Mouse (Mus musculus) liver, embryonic 16.5 days (tissue): ENCODE data around the gene Gp1bb. TPM values are rescaled to one million over a fixed set of nuclear protein-coding genes. Genes with fewer than 3 reads are reported as not detected.

Source experiments
- ATAC-seq: fragments of 200-750 bp; cut with Nextera tagmentation; 2 replicates; pipeline ENCODE4 v1.8.0; 2017; ENCODE audit warnings: low read depth, mild to moderate bottlenecking, moderate number of reproducible peaks, moderate library complexity
- H3K27ac ChIP-seq: fragments of 300-500 bp; sonication (generic); 2 replicates; pipeline ENCODE4 v1.5.1; 2014; ENCODE audit warnings: mild to moderate bottlenecking, low read length
- H3K27me3 ChIP-seq: fragments of 300-500 bp; sonication (generic); 2 replicates; pipeline ENCODE4 v1.6.1; 2014; ENCODE audit warnings: low read depth, low read length, mixed read lengths; ENCODE audit not compliant: control insufficient read depth, insufficient read depth
- H3K36me3 ChIP-seq: fragments of 300-500 bp; sonication (generic); 2 replicates; pipeline ENCODE4 v1.6.1; 2014; ENCODE audit warnings: mild to moderate bottlenecking; ENCODE audit not compliant: control insufficient read depth, insufficient read depth
- H3K4me1 ChIP-seq: fragments of 300-500 bp; sonication (generic); 2 replicates; pipeline ENCODE4 v1.6.1; 2014; ENCODE audit warnings: low read depth, low read length, mixed read lengths; ENCODE audit not compliant: control insufficient read depth
- H3K4me2 ChIP-seq: fragments of 300-500 bp; sonication (generic); 2 replicates; pipeline ENCODE4 v1.6.1; 2014; ENCODE audit warnings: low read depth, low read length, mixed read lengths
- H3K4me3 ChIP-seq: fragments of 300-500 bp; sonication (generic); 2 replicates; pipeline ENCODE4 v1.5.1; 2014; ENCODE audit warnings: low read depth, mild to moderate bottlenecking, low read length
- H3K9ac ChIP-seq: fragments of 300-500 bp; sonication (generic); 2 replicates; pipeline ENCODE4 v1.6.1; 2014; ENCODE audit warnings: low read depth, low read length
- H3K9me3 ChIP-seq: fragments of 300-500 bp; sonication (generic); replicated peaks from 2 replicates; pipeline ENCODE4 v1.6.1; 2016; ENCODE audit warnings: low read length; ENCODE audit not compliant: control insufficient read depth
- WGBS: fragments of 180-500 bp; shearing (Covaris S2); extraction: QIAGEN DNeasy Blood & Tissue Kit; methylation state at CpG from one replicate; pipeline ENCODE4 v1.1.7; 2014; ENCODE audit not compliant: insufficient replicate concordance; 5-methylcytosine and 5-hydroxymethylcytosine counted together
- polyA plus RNA-seq: library from polyadenylated mRNA; unstranded; fragments of >200 nt; fragmentation: Nextera tagmentation; extraction: Ambion mirVana; gene quantifications from 2 replicates; pipeline ENCODE4 v1.2.1, GENCODE M21; 2015

The Gp1bb gene
- polyA plus RNA-seq, 1 experiment from 2014 or later: 18.2 TPM

DNA sequence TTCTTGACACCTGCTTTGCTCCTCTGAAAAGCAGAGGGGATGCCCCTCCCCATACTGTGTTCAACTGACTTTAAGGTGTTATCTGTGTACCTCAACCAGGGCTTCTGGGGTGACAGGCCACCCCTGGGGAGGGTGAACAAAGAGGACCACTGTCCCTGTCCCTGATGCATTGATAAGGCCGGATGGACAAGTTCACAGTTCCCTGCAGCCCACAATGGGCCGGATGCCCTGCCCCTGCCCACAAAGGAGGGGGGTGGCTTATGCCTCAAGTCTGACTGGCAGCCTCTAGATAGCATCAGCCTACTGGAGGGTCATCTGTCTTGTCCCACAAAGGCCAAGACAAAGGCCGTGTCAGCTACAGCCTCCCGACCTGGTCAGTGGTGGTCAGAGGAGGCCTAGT is 3.1 kb downstream of the Gp1bb start:
- ATAC-seq: no peak
- no peak overlapping the region for H3K4me3 ChIP-seq
- no peak overlapping the region for H3K9ac ChIP-seq
- H3K36me3 ChIP-seq: no peaks in the 10 kb centered on the region
- H3K27me3 ChIP-seq: peaks cover 73% of the 10 kb centered on the region
- WGBS: 33% methylated on average over 4 of the region's 4 CpGs
- no peak overlapping the region for H3K4me2 ChIP-seq
- no peak overlapping the region for H3K27ac ChIP-seq
- H3K9me3 ChIP-seq: no peaks in the 10 kb centered on the region
- peaks cover 8% of the 10 kb centered on the region for H3K4me1 ChIP-seq

DNA sequence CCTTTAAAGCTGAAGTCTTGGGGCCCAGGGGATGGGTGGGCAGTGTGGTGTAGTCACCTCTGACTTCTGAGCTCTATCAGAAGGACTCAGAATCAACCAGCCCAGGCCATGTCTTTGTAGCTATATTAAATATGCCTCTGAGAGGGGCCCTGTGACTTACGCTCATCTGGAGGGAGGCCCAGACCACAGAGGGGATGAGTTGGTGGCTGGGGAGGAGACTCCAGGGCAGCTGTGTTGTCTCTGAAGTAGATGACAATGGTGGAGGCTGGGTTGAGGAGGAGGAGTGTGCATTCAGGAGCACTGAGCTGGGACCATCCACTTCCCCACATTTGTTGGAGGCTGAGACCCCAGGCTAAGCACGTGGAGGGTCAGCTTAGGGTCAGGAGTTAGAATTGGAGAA is 3.9 kb downstream of the Gp1bb start:
- H3K9me3 ChIP-seq: no peaks in the 10 kb centered on the region
- no peak overlapping the region for H3K27ac ChIP-seq
- WGBS: 65% methylated on average over 2 of the region's 2 CpGs
- no peak overlapping the region for H3K4me2 ChIP-seq
- H3K4me3 ChIP-seq: no peak overlapping the region
- H3K9ac ChIP-seq: no peak overlapping the region
- ATAC-seq: no peak
- no peaks in the 10 kb centered on the region for H3K36me3 ChIP-seq
- H3K4me1 ChIP-seq: peaks cover 8% of the 10 kb centered on the region
- peaks cover 65% of the 10 kb centered on the region for H3K27me3 ChIP-seq

DNA sequence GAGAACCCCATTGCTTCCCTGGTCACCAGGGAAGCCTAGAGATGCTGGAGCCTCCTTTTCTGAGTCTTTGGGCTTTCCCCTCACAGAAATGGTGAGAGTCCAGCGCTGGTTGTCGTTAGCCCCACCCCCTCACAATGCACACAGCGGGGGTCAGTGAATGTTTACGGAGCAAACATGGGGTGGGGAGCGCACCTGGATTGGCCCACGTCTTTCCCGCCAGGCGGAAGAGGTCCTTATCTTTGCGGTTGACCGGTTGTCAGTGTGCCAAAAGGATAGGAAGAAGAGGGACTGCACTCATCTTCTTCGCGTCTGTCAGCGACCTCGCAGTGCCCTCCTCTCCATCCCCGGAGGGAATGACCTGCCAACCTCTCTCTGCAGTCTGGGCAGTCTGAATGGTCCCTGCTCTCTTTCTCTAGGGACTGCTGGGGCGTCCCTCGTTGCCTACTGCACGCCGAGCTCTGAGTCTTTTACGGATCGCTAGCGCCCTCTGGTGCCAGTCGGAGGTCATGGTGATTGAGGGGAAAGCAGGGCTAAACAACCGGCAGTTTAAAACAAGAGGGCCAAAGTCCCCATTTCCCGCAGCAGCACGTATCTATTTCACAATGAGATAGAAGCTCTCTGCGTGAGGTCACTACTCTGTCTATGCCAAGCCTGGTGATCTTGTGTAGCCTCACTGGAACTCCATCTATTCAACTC is 4.7 kb downstream of the Gp1bb start:
- no peaks in the 10 kb centered on the region for H3K36me3 ChIP-seq
- WGBS: 1% methylated on average over 27 of the region's 27 CpGs
- ATAC-seq: peak; percentile 74
- H3K4me2 ChIP-seq: peak overlapping the region; percentile 39
- H3K9ac ChIP-seq: no peak overlapping the region
- peaks cover 8% of the 10 kb centered on the region for H3K4me1 ChIP-seq
- no peaks in the 10 kb centered on the region for H3K9me3 ChIP-seq
- no peak overlapping the region for H3K27ac ChIP-seq
- H3K27me3 ChIP-seq: peaks cover 57% of the 10 kb centered on the region
- H3K4me3 ChIP-seq: peak overlapping the region; percentile 19; the same call in 1 of the 2 replicates

DNA sequence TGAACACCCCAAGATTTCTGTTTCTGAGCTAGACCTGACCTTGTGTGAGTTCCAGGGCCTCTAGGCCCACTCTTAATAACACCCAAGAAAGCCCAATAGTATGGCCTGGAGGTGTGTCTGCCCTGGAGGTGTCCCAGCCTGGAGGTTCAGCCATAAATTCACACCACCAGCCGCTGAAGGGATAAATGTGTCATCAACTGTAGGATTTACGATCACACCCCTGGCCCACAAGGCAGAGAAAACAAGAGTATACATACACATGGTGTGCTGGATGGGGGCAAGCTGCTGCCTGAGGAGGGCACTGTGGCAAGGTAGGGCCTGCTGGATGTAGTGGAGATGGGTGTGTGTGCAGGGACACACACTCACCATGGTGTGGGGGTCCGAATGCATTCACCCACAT is 8.9 kb downstream of the Gp1bb start:
- no peaks in the 10 kb centered on the region for H3K36me3 ChIP-seq
- 61% methylated on average over 3 of the region's 3 CpGs for WGBS
- ATAC-seq: no peak
- H3K4me2 ChIP-seq: no peak overlapping the region
- peaks cover 21% of the 10 kb centered on the region for H3K27me3 ChIP-seq
- no peak overlapping the region for H3K9ac ChIP-seq
- no peaks in the 10 kb centered on the region for H3K9me3 ChIP-seq
- H3K27ac ChIP-seq: no peak overlapping the region
- no peak overlapping the region for H3K4me3 ChIP-seq
- no peaks in the 10 kb centered on the region; the same call in none of the 2 replicates for H3K4me1 ChIP-seq

DNA sequence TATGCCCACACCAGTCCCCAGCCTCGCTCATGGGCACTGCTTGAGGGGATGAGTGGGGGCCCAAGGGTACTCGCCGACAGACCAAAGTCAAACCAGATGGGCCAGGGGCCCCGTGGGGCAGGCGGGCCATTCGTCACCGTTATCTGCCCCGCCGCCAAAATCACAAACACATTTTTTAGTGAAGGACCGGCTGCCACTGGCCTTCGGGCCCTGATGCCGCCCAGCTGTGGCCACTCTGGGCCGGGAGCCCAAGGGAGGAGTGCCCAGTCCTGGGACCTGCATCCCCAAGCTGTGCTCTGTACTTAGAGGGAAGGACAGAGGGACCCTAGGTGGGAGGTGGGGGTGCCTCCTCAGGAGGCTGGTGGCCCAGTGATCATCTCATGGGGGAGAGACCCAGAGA is 10.5 kb downstream of the Gp1bb start:
- no peaks in the 10 kb centered on the region for H3K9me3 ChIP-seq
- no peak overlapping the region for H3K4me2 ChIP-seq
- 68% methylated on average over 13 of the region's 13 CpGs for WGBS
- H3K36me3 ChIP-seq: no peaks in the 10 kb centered on the region
- no peak overlapping the region for H3K9ac ChIP-seq
- H3K4me3 ChIP-seq: no peak overlapping the region
- ATAC-seq: no peak
- H3K27ac ChIP-seq: no peak overlapping the region
- peaks cover 20% of the 10 kb centered on the region for H3K27me3 ChIP-seq
- no peaks in the 10 kb centered on the region for H3K4me1 ChIP-seq

DNA sequence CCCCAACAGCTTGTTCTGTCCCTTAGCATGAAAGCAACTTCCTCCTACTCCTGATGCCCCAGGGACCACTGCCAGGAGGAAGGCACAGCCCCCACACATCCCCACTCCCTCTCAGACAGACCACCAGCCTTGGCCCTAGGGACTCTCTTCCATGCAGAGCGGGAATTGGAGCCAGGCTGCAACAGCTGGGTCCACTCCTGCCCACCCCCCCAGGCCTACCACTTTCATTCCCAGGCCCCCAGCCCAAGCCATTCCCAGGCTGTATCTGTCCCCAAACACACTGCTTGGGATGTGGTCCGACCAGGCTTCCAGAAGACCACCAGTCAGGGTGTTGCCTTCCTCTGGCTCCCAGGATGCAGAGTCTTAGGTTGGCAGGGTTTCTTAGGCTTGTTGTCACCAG is 13.1 kb downstream of the Gp1bb start:
- no peaks in the 10 kb centered on the region for H3K36me3 ChIP-seq
- H3K9ac ChIP-seq: no peak overlapping the region
- H3K27me3 ChIP-seq: peaks cover 7% of the 10 kb centered on the region; the same call in 1 of the 2 replicates
- no peaks in the 10 kb centered on the region for H3K9me3 ChIP-seq
- no peak overlapping the region for H3K27ac ChIP-seq
- H3K4me2 ChIP-seq: no peak overlapping the region
- WGBS: 45% methylated on average over 2 of the region's 2 CpGs
- H3K4me3 ChIP-seq: no peak overlapping the region
- ATAC-seq: no peak
- H3K4me1 ChIP-seq: no peaks in the 10 kb centered on the region

DNA sequence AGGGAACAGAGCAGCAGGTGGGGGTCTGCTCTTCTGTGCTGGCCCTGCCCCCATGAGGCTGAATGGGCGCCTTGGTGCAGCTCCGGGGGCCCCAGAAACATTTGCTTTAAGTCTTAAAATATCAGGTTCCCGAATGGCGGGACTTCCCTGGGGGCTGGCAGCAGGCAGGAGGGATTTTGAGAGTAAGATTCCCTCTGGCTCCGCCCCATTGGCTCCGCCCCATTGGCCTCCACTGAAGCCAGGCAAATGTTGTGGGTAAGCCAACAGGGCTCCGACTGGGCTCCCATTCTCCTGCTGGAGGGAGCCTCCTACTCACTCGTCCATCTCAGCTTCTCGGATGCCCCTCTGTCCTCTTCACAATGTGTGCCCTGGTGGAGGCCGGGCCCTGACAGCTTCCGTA is 14.0 kb downstream of the Gp1bb start:
- H3K4me1 ChIP-seq: no peaks in the 10 kb centered on the region
- 25% methylated on average over 11 of the region's 11 CpGs for WGBS
- no peak for ATAC-seq
- H3K9me3 ChIP-seq: no peaks in the 10 kb centered on the region
- H3K36me3 ChIP-seq: no peaks in the 10 kb centered on the region
- H3K27me3 ChIP-seq: peaks cover 7% of the 10 kb centered on the region; the same call in 1 of the 2 replicates
- no peak overlapping the region for H3K4me2 ChIP-seq
- H3K9ac ChIP-seq: no peak overlapping the region
- H3K4me3 ChIP-seq: no peak overlapping the region
- no peak overlapping the region for H3K27ac ChIP-seq

DNA sequence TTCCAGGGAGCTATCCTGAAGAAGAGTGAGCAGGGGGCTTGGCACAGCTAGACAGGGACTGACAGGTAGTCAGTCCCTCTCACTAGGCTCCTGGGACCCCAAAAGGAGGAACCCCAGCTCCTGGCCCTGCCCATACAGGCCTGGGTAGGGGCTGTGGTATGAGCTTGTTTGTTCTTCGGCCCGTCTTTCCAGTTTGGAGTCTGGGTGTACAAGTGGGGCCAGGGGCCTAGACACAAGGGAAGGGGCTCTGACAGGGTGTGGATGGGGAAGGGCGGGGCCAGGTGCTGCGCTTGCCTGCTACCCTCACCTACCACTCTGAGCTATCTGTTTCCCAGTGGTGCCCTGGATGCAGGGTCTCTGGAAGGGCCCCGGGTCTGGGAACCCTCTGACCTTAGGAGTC is 16.5 kb downstream of the Gp1bb start:
- Histone ChIP-seq H3K9ac (no peak overlapping the region), H3K9me3 (no peaks in the 10 kb centered on the region), H3K4me2 (no peak overlapping the region), H3K36me3 (no peaks in the 10 kb centered on the region), H3K27ac (no peak overlapping the region), H3K4me1 (no peaks in the 10 kb centered on the region), H3K27me3 (peaks cover 7% of the 10 kb centered on the region; the same call in 1 of the 2 replicates), H3K4me3 (no peak overlapping the region)
- ATAC-seq: no peak
- 60% methylated on average over 5 of the region's 5 CpGs for WGBS

DNA sequence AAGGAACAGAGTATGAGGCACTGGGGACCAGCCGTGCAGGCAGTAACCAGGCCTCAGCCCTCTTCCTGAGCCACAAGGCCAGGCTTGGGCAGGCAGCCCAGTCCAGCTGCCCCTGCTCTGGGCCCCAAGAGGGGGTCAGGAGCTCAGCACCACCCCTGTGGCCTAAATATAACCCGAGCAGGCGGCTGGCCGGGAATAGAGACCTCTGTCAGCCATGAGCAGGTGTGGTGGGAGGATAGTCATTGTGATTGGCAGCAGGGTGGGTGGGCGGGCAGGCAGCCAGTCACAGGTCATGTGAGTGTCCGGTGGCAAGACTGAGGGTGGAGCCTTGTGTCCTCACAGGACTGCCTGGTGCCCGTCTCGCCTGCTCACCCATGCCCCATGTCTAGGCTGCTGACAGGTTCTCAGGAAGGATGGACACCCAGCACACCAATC is 17.9 kb downstream of the Gp1bb start:
- Histone ChIP-seq H3K36me3 (no peaks in the 10 kb centered on the region), H3K27me3 (0 out of 2 replicates have a peak, but pooled peaks cover 3% of the 10 kb centered on the region), H3K4me1 (no peaks in the 10 kb centered on the region), H3K4me2 (no peak overlapping the region), H3K9ac (no peak overlapping the region), H3K4me3 (no peak overlapping the region), H3K27ac (no peak overlapping the region), H3K9me3 (no peaks in the 10 kb centered on the region)
- WGBS: 45% methylated on average over 8 of the region's 8 CpGs
- peak; percentile 43; the same call in 1 of the 2 replicates for ATAC-seq
